Mouse (Mus musculus) T-helper 1 cell (primary cell): ENCODE data around the gene Nxpe4.
"Not testable (repeated sequence)": the region's sequence is repeated elsewhere in the genome, so short reads cannot be mapped to it uniquely, and the experiment has no call there.

Source experiments
- in situ Hi-C: fragments of 300-600 bp; cut with MboI, MseI; formaldehyde crosslinking; loops from one replicate; pipeline ENCODE4 v1.15.1; 2025; ENCODE audit warnings: high pct_unique_total_duplicates

The Nxpe4 gene

DNA sequence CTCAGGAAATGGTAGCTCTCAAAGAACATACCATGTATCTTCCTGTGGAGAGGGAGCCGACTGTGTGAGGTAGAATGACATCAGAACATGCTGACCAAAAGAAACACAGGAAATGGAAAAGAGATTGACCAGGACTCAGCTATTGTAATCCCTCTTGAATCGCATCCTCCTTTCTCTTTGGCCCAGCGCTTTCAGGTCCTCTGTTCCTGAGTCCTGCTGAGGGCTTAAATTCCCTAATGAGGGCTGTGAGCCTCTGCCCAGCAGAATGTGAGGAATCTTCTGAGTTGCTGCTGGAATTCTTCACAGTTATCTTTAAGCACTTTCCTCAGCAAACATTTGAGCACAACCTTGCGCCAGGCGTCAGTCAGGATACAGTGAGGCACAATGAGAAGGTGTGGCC, 78.6 kb downstream of the Nxpe4 start:
- in situ Hi-C loops, result no loop called here

DNA sequence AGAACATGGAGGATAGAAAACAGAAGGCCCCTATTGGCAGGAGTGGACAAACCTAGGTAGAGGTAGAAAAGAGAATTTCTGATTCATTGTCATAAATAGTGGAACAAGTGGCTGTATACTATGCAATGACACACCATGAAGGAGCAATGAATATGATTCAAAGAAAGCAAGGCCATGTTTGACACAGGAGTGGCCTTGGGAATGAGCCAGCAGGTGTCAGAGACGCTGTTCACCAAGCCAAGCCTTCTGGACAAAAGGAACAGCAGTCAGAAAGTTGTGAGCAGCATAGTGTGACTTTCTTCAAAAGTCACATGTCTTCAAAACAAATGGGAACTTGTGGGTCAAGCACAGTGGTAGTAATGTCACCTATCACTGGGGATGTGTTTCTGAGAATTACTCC, 80.0 kb downstream of the Nxpe4 start:
- in situ Hi-C loops, result no loop called here

DNA sequence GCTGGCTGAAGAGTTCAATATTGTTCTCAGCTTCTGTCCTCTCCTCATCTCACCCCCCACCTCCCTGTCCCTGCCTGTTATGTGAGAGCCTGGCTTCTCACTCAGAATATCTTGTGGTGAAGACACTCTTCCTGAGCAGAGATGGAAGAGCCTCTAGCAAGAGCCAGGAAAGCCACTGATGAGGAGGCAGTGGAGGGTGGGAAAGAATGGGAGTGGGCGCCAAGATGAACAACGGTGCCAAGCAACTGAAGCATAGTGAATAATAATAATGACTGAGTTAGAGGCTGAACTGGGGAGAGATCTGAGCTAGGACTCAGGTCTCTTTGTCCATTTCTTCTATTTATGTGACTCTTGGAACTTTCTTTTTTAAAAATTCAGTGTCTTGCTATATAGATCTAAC, 80.9 kb downstream of the Nxpe4 start:
- in situ Hi-C loops, result no loop called here

DNA sequence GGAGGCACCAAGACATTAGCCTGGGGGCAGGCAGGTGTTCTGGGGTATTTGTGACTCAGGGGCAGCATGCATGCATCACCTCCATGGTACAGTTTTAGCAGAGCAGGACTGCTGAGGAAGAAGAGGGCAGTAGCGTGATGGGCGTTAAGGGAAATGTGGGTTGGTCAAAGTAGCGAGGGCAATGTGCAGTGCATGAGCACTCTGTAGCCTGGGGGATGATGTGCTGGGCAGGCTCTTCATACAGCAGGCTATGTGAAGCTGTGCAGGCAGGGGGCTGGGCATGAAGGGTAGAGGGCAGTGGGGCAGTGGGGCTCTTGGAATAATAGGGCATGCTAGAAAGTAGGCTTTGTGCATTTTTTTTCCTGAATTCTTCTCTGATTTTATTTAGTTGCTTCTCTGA, 82.4 kb downstream of the Nxpe4 start:
- in situ Hi-C loops, result no loop called here

DNA sequence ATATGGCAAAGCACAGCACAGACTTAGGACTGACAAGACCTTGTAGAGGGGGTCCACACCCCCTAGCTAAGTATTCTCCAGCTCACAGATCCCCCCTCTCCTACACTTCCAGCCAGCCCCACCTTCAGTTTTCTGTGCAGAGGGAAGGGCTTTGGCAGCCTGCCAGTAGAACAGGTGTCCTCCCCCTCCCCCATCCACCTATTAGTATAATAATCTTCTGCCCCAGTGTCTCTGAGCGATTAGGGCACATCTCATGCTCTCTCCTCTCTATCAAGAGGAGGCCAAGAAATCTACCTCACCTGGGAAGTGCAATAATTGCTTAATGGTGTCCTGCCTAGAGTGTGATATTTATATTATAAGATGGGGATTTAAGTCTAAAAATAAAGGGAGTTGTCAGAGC, 83.7 kb downstream of the Nxpe4 start:
- in situ Hi-C loops, result no loop called here

DNA sequence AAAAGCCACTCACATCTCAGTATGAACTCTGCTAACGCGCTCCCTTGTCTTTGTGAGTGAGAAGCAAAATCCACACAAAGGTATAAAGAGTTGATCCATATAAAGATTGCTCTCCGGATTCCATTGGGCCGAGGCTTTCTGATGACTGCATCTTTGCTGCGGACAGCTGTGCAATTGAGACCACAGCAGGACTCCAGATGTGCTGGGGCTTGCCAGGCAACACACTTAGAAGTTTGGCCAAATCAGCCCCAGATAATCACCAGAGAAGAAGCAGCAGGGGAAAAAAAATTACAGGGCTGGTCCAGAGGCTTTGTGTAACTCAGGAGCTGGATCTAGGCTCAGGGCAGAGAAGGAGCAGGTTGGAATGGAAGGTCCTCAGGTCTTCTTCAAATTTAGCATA, 85.5 kb downstream of the Nxpe4 start:
- in situ Hi-C loops, result no loop called here

DNA sequence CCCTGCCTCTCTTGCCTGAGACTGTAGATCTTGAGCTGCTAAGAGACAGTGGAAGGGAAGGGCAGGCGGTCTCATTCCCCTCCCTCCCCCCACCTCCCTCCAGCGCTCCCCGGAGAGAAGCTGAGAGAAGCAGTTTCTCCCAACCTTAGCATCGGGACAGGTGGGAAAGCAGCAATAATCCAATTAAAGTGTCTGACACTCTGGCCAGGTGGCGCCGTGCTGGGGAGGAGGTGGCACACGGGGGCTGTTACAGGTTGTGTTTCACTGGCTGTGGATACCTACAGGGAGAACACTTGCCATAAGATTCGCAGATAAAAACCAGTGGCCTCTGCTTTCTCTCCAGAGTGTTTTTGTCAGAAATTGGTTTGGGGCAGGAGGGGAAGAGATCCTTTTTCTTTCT, 90.4 kb downstream of the Nxpe4 start:
- in situ Hi-C loops, result loop anchor here (10.0 kb wide), 1 partner anchor 363 kb away; no protein-coding TSS in a partner anchor

DNA sequence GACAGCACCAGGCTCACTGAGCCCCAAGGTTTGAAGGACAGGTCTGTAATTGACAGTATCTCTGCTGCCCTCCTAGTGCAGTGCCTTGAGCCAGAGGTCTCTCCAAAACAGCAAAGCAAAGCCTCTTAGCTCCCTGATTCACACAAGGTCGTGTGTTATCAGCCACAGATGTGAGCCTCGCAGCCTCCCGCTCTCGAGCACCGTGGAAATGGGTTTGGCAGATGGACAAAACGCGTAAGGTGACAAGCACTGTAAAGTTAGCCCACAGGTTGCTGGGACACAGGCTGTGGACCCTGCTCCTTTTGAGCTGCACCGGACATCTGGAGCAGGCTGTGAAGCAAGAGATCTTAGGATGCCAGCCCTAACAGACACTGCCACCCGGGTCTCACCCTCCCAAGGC, 95.2 kb downstream of the Nxpe4 start:
- in situ Hi-C loops, result loop anchor here (10.0 kb wide), 1 partner anchor 358 kb away; no protein-coding TSS in a partner anchor

DNA sequence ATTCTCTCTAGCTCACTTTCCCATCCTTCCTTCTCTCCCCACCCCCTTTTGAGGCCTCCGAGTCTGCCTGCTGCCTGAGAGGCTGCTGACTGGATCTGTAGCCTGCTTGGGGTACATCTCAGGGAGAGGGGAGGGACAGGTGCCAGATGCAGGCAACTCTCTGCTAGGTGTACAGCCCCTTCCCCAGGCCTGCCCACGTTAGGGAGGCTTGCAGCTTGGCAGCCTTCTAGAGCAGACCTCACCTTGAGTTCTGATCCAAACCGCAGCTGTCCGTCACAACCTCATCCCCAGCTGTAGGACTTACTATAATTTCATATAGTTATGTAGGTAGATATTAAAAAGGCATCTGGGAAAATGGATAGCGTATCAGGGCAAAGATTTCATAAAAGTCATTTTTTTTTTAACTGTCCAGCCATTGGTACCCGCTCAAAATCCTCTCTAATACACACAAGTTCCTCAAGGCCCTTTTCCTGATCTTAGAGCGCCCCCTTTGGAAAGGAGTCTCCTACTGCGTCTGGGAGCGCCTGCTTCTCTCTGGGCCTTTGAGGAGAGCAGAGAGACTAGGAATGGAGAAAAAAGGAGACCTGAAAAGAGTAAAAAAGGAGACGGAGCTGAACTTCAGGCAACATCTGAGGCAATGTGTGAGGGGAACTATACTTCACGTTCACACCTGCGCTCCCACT, 96.1 kb downstream of the Nxpe4 start:
- in situ Hi-C loops, result loop anchor here (10.0 kb wide), 1 partner anchor 357 kb away; no protein-coding TSS in a partner anchor

DNA sequence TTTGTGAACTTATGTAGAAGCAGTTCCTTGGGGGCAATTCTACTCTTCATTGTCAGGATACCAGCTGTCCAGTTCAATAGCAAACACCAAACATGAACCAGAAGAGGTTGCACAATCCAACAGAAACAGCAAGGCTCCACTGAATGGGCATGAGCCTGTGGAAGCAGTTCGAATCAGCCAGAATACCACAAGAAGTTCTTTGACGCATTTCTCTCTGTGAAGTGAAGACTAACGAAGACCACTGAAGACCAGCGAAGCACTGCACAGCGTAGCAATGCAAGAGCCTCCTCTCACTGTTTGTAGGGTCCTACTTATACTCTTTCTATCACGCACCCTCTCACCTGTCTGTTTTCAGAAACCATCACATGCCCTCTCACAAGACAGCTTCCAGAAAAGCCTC, 102.8 kb downstream of the Nxpe4 start:
- in situ Hi-C loops, result loop anchor here (5.0 to 10.0 kb wide), 3 partner anchors 183 to 600 kb away; no protein-coding TSS in a partner anchor

DNA sequence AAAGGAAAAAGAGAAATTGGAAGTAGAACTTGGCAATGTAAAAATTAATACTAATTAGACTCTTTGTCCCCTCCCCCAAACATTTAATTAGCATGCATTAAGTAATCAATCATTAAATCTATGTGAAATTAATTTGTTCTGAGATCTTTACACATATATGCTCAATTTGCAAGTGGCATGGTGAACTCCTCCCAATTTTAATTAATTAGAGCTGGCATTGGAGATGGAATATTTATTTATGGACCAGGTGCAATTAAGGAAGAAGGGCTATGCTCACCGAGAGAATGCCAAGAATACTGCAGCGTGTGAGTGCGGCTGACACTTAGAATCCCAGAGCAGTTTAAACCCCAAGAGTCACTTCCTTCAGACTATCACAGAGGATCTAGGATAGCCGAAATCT, 103.7 kb downstream of the Nxpe4 start:
- in situ Hi-C loops, result loop anchor here (5.0 to 10.0 kb wide), 3 partner anchors 182 to 599 kb away; no protein-coding TSS in a partner anchor

DNA sequence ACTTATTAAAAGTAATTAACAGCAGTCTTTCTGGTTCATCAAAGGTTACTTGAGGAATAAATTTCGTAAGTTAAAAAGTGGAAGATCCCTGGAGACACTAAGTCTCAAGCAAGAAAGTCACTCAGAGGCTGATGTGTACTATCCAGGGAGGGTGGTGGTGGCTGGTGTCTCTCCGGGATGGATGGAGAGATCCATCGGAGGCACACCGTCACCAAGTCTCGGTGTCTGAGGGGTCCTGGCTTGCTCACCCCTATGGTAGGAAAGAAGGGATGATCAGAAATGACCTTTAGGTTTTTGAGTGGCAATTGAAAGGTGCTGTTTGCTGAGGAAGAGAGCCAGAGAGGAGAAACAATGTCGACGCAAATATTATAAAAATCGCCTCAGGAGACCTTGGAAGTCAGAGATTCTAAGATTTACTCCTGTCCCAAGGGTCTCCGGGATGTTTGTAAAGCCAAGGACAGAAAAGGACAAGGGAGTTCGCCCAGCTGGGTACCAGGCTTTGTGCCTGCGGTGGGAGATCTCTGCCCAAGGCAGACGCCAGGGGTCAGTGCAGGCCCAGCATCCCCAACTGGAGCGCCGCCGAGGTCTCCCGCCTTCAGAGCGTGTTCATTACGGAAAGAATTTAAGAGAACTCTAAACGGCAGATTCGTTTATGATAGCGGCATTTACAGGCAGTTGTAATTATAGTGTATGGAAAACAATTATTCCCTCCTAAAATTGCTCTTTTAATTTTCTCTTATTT, 104.6 kb downstream of the Nxpe4 start:
- in situ Hi-C loops, result loop anchor here (5.0 to 10.0 kb wide), 3 partner anchors 181 to 598 kb away; no protein-coding TSS in a partner anchor

DNA sequence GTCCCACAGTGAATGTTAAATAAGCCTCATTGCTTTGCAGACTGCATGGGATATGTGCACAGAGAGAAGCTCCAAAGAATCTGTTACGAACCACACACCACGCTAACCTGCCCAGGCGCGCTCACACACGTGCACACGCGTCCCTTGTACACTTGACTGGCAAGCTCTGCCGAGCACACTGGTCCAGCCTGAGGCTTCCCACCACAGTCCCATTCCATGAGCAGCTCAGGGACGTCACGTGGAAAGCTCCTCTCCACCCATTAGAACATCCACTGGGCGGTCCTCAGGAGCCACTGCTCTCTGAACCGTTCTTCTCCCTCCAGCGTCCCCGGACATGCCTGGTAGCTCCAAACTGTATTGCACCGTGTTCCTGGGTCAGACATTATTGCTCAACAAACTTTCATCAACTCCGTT, 105.2 kb downstream of the Nxpe4 start:
- in situ Hi-C loops, result loop anchor here (5.0 to 10.0 kb wide), 3 partner anchors 180 to 598 kb away; no protein-coding TSS in a partner anchor

DNA sequence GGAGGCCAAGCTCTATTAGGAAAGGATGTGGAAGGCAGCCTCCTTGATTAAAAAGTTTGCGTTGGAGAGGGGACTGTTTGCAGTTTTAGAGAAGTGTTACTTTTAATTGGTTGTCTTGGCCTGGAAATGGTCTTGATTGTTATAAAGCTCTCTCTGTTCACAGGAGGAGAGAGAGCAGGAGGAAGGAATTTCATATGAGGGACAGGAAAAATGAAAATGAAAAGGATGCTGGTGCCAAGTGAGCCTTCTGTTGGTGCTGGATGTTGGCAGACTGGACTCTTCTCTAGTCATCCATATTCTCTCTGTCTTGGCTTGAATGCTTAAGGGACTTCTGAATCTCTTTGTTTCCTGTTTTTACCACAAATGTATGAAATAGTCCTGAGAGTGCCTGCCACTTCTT, 106.1 kb downstream of the Nxpe4 start:
- in situ Hi-C loops, result loop anchor here (5.0 to 10.0 kb wide), 3 partner anchors 179 to 597 kb away; no protein-coding TSS in a partner anchor

DNA sequence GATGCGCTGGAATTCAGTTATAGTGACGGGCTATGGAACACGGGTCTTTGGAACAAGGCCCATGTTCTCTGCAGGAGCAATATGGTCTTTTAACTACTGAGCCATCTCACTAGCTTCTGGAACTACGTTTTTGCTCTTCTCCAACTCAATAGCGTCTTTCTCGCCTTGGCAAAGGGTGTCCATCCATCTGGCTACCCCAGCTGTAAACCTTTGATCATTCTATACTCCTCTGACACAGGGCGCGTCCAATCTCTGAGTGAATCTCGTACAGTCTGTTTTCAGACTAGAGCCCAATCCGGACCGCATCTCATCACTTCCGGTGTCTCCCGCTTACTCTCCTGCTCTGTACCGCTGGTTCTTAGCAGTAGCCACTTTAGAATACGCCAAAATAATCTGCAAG, 115.0 kb downstream of the Nxpe4 start:
- in situ Hi-C loops, result no loop called here

DNA sequence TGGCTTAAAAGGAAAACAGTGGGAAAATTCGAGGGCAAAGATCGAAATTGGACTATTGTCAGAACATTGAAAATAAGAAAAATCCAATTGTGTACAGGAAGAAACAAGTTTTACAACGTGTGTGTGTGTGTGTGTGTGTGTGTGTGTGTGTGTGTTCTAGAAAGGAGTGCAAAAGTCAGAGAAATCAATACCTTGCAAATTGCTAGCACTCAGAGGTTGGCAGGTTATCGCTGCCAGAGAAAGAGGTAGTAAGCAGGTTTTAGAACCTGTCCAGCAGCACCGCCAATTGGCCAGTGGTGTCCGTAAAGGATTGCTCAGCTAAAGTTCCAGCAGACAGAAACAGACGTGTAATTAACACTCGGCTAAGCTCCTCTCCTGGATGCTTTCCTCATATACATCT, 122.4 kb downstream of the Nxpe4 start:
- in situ Hi-C loops, result no loop called here

DNA sequence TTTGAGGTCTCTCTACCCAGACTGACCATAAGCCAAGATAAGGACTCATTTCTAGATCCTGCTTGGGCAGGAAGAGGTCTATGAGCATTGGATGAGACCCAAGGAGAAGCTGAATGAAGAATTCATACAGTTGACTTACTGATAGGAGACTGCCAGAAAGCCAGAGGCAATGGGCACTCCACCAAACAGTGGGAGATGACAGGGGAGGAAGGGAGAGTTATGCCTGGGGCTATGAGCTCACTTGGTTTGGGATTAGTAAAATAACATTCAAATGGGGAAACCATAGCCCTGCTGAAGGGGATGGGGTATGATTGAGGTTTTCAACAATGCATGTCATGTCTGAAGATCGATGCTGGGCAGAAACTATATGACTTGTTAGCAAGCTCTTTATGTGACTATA, 128.5 kb downstream of the Nxpe4 start:
- in situ Hi-C loops, result no loop called here

DNA sequence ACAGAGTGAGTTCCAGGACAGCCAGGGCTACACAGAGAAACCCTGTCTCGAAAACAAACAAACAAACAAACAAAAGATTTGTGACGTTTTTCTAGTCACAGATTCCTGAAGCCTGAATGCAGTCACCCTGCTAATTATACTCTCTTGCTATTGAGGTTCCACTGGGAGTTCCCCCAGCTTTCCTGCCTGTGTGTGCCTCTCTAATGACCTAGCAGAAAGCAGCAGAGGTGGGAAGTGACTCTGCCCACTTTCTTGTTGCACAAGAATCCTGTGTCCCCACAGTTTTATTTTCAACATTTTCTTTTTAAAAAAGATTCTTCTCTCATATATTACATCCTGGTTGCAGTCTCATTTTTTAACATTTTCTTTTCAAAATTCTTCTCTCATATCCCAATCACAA, 132.9 kb downstream of the Nxpe4 start:
- in situ Hi-C loops, result no loop called here

DNA sequence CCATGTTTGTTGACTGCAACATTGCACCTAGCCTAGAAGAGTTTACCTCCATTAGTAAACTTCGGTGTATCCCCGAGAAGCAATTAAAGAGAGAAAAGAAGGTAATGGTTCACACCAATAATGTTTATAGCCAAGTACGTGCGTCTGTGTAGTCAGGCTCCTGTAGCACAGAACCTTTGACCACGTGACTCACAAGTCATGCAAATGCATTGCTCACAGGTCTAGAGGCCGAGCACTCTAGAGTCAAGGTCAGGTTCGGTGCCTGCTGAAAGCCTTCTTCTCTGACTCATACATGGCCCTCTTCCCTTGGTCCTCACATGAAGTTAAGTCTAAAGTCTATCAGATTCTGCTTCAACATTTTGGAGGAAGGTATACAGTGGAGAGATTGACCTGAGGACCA, 137.2 kb downstream of the Nxpe4 start:
- in situ Hi-C loops, result no loop called here

DNA sequence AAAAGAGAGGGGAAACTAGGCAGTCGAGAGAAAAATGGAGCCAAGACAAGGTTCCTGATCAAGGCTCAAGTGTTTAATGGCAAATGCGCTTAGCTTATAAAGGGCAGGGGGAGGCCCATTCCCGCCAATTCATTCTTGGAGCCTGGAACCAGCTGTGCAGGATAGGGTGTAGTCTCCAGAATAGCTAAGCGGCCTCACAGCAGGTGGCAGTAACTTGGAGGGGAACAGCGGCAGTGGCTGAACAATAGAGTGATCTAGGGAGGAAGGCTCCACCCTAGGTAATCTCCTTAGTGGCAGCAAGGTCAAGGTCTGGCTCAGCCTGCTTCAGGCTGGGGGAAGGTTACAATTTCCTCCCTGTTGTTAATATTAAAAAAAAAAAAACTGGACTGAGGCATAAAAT, 141.7 kb downstream of the Nxpe4 start:
- in situ Hi-C loops, result not testable (repeated sequence)

DNA sequence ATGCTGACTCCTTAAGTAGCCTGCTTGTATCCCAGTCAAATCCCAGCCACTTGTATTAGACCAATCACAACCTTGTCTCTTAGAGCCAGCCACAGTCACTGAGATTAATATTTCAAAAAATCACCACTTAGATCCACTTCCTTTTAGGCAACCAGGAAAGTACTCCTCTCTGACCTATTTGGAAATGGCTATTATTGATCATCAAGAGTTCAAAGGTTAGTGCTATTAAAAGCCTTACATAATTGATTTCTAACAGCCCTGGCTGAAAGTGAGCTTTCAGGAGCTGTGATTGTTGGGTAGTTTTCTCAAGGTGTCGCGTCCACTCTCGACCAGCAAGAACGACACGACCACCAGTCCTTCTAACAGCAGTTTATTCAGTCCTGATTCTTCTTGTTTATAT, 149.4 kb downstream of the Nxpe4 start:
- in situ Hi-C loops, result no loop called here

DNA sequence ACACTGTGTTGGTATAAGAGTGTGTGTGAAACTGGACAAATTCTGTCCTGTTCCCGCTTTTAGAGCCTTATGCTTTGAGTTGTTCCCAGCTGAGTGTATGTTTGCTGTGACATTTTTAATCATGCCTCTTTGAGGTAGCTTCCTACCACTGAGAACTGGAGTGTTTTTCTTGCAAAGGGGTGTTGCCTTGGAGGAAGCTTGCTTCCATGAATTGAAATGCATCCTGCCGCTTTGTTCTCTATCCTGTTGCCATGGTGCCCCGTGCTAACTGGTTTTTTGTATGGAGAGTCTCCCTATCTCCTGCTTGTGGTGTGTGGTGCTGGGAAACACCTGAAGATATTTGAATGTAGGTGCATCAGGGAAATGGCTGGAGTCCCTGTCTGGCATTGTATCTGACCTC, 152.4 kb downstream of the Nxpe4 start:
- in situ Hi-C loops, result no loop called here

DNA sequence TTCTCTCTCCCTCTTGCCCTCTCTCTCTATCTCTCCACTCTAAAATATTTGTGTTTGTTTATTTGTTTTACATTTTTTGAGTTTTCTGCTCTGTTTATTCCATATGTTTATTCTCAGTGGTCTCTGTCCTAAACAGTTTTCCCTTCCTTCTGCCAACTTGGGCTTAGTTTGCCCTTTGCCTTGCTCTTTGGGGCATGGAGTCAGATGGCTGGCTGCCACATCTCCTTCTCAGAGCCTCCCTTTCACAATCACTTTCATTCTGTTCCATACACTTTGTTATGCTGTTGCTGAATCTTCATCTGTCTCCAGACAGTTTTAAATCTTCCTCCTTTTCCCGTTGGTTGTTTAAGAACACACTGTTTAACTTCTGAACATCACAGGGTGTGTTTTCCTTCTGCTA, 154.0 kb downstream of the Nxpe4 start:
- in situ Hi-C loops, result no loop called here
